Comparison of ENCODE assay signal across 25 mouse cellular contexts in the genomic region with DNA sequence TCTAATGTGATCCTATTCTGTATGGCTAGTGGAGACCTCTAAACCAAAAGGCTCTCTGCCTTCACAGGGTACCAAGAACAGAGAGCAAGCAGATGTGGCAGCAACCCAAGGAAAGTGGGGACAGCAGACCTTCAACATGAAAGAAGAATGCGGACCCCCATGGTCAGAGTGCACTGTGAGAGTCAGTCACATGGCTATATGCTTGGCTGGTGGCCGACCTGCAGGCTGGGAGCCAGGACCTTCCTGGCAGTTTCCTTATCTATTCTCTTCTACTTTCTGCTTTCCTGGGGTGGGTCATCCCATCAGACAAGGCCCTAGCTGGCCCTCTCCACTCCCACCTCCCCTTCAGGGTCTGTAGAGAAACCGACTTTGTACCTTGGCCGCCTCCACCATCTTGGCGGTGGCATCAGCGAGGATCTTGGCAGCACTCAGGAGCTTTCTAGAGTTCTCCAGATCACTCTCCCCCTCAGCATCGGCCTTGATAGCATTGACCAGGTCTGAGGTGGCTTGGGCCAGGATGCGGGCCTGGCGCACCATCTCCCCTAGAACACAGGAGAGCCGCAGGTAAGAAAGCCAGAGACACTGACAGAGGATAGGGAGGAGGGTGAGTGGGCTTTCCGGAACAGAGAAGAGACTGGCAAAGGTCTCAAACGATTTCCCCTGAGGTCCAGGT. TPM values are rescaled to one million over a fixed set of nuclear protein-coding genes. Genes with fewer than 3 reads are reported as not detected.
DNase-seq lines count a peak whose midpoint lies in the region; ATAC-seq and TF ChIP-seq lines count a peak whose summit lies in the region.
"Had no signal": no experiment of that assay in that cellular context is flagged by ENCODE, and none has a peak within 500 bp of the region (broad histone marks: within the 10 kb centered on the region; RNA-seq: fewer than 3 reads in every experiment).

No protein-coding gene starts in this region.

- H3K9ac ChIP-seq in intestine, embryonic 16.5 days (ENCODE audit: low read depth, low read length): no peak overlapping the region
- H3K9ac ChIP-seq in hindbrain, postnatal 0 days (replicated peaks; ENCODE audit: low read length): no peak overlapping the region
- H3K9ac ChIP-seq: heart, embryonic 13.5 days; hindbrain, embryonic 14.5 days; liver, embryonic 15.5 days; lung, embryonic 15.5 days; midbrain, embryonic 13.5 days; neural tube, embryonic 13.5 days had no signal

- H3K9me3 ChIP-seq in intestine, embryonic 16.5 days (ENCODE audit: control insufficient read depth, low read length): no peaks in the 10 kb centered on the region
- no peaks in the 10 kb centered on the region for H3K9me3 ChIP-seq in hindbrain, postnatal 0 days (ENCODE audit: low read length)
- H3K9me3 ChIP-seq: heart, embryonic 13.5 days; limb, embryonic 10.5 days; liver, embryonic 15.5 days; lung, embryonic 15.5 days; megakaryocyte, embryonic 14.5 days; midbrain, embryonic 13.5 days; neural tube, embryonic 13.5 days had no signal

- 93% methylated on average over 12 of the region's 12 CpGs for WGBS in intestine, embryonic 16.5 days
- 88% methylated on average over 12 of the region's 12 CpGs for WGBS in hindbrain, postnatal 0 days

- no peak for ATAC-seq in intestine, embryonic 16.5 days
- no peak for ATAC-seq in hindbrain, postnatal 0 days
- ATAC-seq: forebrain, embryonic 14.5 days; midbrain, embryonic 13.5 days had no signal

- H3K4me2 ChIP-seq in intestine, embryonic 16.5 days (ENCODE audit: low read depth, low read length): no peak overlapping the region
- no peak overlapping the region for H3K4me2 ChIP-seq in hindbrain, postnatal 0 days (ENCODE audit: low read depth, low read length)
- H3K4me2 ChIP-seq: heart, embryonic 13.5 days; hindbrain, embryonic 14.5 days; liver, embryonic 15.5 days; lung, embryonic 15.5 days; midbrain, embryonic 13.5 days; neural tube, embryonic 13.5 days had no signal

- DNase-seq in adrenal gland, adult 2 months: peak; percentile 83
- no peak for DNase-seq in adrenal gland, postnatal 4 days (ENCODE audit: low spot score in 2 of 2)
- DNase-seq in kidney, adult 18-20 months: peak; percentile 52
- no peak for DNase-seq in kidney, postnatal 4 days
- peak; percentile 35 for DNase-seq in ovary, postnatal 36 days (ENCODE audit: low spot score)
- no peak for DNase-seq in ovary, postnatal 10 days (ENCODE audit: low spot score)
- no peak for DNase-seq in hindbrain, postnatal 0 days (ENCODE audit: low spot score)
- DNase-seq: cerebellum, adult 9-10 months; gastrocnemius, postnatal 10 days; heart, postnatal 36 days; liver; lung, postnatal 36 days; thymus, adult 2 months had no signal

- no peak for TF ChIP-seq CTCF in hindbrain, postnatal 0 days (IDR thresholded peaks at IDR 0.05; ENCODE audit: low read depth)

- no peak overlapping the region for H3K27ac ChIP-seq in intestine, embryonic 16.5 days (ENCODE audit: low read length)
- H3K27ac ChIP-seq in hindbrain, postnatal 0 days: no peak overlapping the region
- H3K27ac ChIP-seq: heart, embryonic 13.5 days; hindbrain, embryonic 14.5 days; left cerebral cortex, adult 2 months; limb, embryonic 10.5 days; liver, embryonic 15.5 days; lung, embryonic 15.5 days; midbrain, embryonic 13.5 days; neural tube, embryonic 13.5 days; stomach, postnatal 0 days had no signal

- no peaks in the 10 kb centered on the region for H3K4me1 ChIP-seq in intestine, embryonic 16.5 days (ENCODE audit: control insufficient read depth, insufficient read depth, low read length)
- H3K4me1 ChIP-seq in hindbrain, postnatal 0 days (ENCODE audit: insufficient read depth, low read length): no peaks in the 10 kb centered on the region
- H3K4me1 ChIP-seq: heart, embryonic 13.5 days; limb, embryonic 10.5 days; liver, embryonic 15.5 days; lung, embryonic 15.5 days; midbrain, embryonic 13.5 days; neural tube, embryonic 13.5 days had no signal

- H3K27me3 ChIP-seq in intestine, embryonic 16.5 days (replicated peaks; ENCODE audit: control insufficient read depth, insufficient read depth, low read length): no peaks in the 10 kb centered on the region
- H3K27me3 ChIP-seq in hindbrain, postnatal 0 days (ENCODE audit: insufficient read depth, low read length): no peaks in the 10 kb centered on the region
- H3K27me3 ChIP-seq: heart, embryonic 13.5 days; liver, embryonic 15.5 days; lung, embryonic 15.5 days; megakaryocyte, embryonic 14.5 days; midbrain, embryonic 13.5 days; neural tube, embryonic 13.5 days had no signal

- peaks cover 71% of the 10 kb centered on the region for H3K36me3 ChIP-seq in intestine, embryonic 16.5 days (ENCODE audit: control insufficient read depth, insufficient read depth, low read length)
- H3K36me3 ChIP-seq in hindbrain, postnatal 0 days (ENCODE audit: insufficient read depth, low read length): peaks cover 93% of the 10 kb centered on the region

- no peak overlapping the region for H3K4me3 ChIP-seq in intestine, embryonic 16.5 days (ENCODE audit: low read length)
- H3K4me3 ChIP-seq in hindbrain, postnatal 0 days (ENCODE audit: low read length): no peak overlapping the region
- H3K4me3 ChIP-seq: heart, embryonic 13.5 days; left cerebral cortex, adult 2 months; limb, embryonic 10.5 days; liver, embryonic 15.5 days; lung, embryonic 15.5 days; midbrain, embryonic 13.5 days; neural tube, embryonic 13.5 days had no signal

RNA-seq across cellular contexts. Expression of a gene that starts 15.6 kb away (rescaled TPM):
- 100 to 1,000 TPM; 123 to 178 TPM for total RNA-seq in adrenal gland, adult 2 months (2021)
- polyA plus RNA-seq in adrenal gland, adult 2 months (2012; rRNA removed): 178 and 207 TPM in 2 replicates
- total RNA-seq in adrenal gland, postnatal 4 days (2021): 100 to 1,000 TPM; 130 to 160 TPM
- 78.7 and 80.5 TPM in 2 replicates for polyA plus RNA-seq in intestine, embryonic 16.5 days (2015; fragmentation: Nextera tagmentation; extraction: Ambion mirVana)
- 40.1 and 75.9 TPM in 2 replicates for total RNA-seq in hindbrain, postnatal 0 days (2014; rRNA removed)
- polyA plus RNA-seq in hindbrain, postnatal 0 days (2015; fragmentation: Nextera tagmentation; extraction: Ambion mirVana): 77.9 and 82.8 TPM in 2 replicates

RNA-seq across cellular contexts. Expression of a gene that starts 16.0 kb away (rescaled TPM):
- total RNA-seq in adrenal gland, adult 2 months (2021): 100 to 1,000 TPM; 167 to 207 TPM
- polyA plus RNA-seq in adrenal gland, adult 2 months (2012; rRNA removed): 132 and 174 TPM in 2 replicates
- 100 to 1,000 TPM; 209 to 246 TPM for total RNA-seq in adrenal gland, postnatal 4 days (2021)
- 41.2 and 41.9 TPM in 2 replicates for polyA plus RNA-seq in intestine, embryonic 16.5 days (2015; fragmentation: Nextera tagmentation; extraction: Ambion mirVana)
- total RNA-seq in hindbrain, postnatal 0 days (2014; rRNA removed): 43.0 and 51.0 TPM in 2 replicates
- 69.9 and 70.3 TPM in 2 replicates for polyA plus RNA-seq in hindbrain, postnatal 0 days (2015; fragmentation: Nextera tagmentation; extraction: Ambion mirVana)

RNA-seq across cellular contexts. Expression of a gene that starts 22.9 kb away (rescaled TPM):
- total RNA-seq in adrenal gland, adult 2 months (2021): 100 to 1,000 TPM in 1 of 2 experiments, 10 to 100 TPM in 1; 43.3 to 120 TPM
- 21.1 and 34.6 TPM in 2 replicates for polyA plus RNA-seq in adrenal gland, adult 2 months (2012; rRNA removed)
- total RNA-seq in adrenal gland, postnatal 4 days (2021): 100 to 1,000 TPM; 135 to 293 TPM
- 574 and 599 TPM in 2 replicates for polyA plus RNA-seq in intestine, embryonic 16.5 days (2015; fragmentation: Nextera tagmentation; extraction: Ambion mirVana)
- total RNA-seq in hindbrain, postnatal 0 days (2014; rRNA removed): 2.4 and 5.9 TPM in 2 replicates
- polyA plus RNA-seq in hindbrain, postnatal 0 days (2015; fragmentation: Nextera tagmentation; extraction: Ambion mirVana): 7.7 and 9.4 TPM in 2 replicates

RNA-seq across cellular contexts. Expression of a gene that starts 32.0 kb away (rescaled TPM):
- total RNA-seq in adrenal gland, adult 2 months (2021): 10 to 100 TPM; 47.1 to 50.7 TPM
- polyA plus RNA-seq in adrenal gland, adult 2 months (2012; rRNA removed): 50.1 and 57.4 TPM in 2 replicates
- 10 to 100 TPM; 65.3 to 68.5 TPM for total RNA-seq in adrenal gland, postnatal 4 days (2021)
- 18.2 and 19.5 TPM in 2 replicates for polyA plus RNA-seq in intestine, embryonic 16.5 days (2015; fragmentation: Nextera tagmentation; extraction: Ambion mirVana)
- 18.9 and 31.2 TPM in 2 replicates for total RNA-seq in hindbrain, postnatal 0 days (2014; rRNA removed)
- polyA plus RNA-seq in hindbrain, postnatal 0 days (2015; fragmentation: Nextera tagmentation; extraction: Ambion mirVana): 11.5 and 13.5 TPM in 2 replicates

RNA-seq across cellular contexts. Expression of a gene that starts 32.2 kb away (rescaled TPM):
- total RNA-seq in adrenal gland, adult 2 months (2021): 10 to 100 TPM in 1 of 2 experiments, 1 to 10 TPM in 1; 6.8 to 13.0 TPM
- polyA plus RNA-seq in adrenal gland, adult 2 months (2012; rRNA removed): 13.4 and 13.9 TPM in 2 replicates
- total RNA-seq in adrenal gland, postnatal 4 days (2021): 10 to 100 TPM; 17.8 to 18.2 TPM
- polyA plus RNA-seq in intestine, embryonic 16.5 days (2015; fragmentation: Nextera tagmentation; extraction: Ambion mirVana): 12.5 and 12.9 TPM in 2 replicates
- 34.0 and 36.3 TPM in 2 replicates for total RNA-seq in hindbrain, postnatal 0 days (2014; rRNA removed)
- polyA plus RNA-seq in hindbrain, postnatal 0 days (2015; fragmentation: Nextera tagmentation; extraction: Ambion mirVana): 45.4 and 47.6 TPM in 2 replicates

Comparison
In these comparisons a context has a peak if more than half of its experiments do, and no peak if none do; other contexts are left out.
1. DNase-seq: peak in adrenal gland, adult 2 months (single experiment), kidney, adult 18-20 months (single experiment) and ovary, postnatal 36 days (single experiment); none in adrenal gland, postnatal 4 days (0 of 2), kidney, postnatal 4 days (0 of 2), ovary, postnatal 10 days (single experiment) and hindbrain, postnatal 0 days (single experiment).